Mouse (Mus musculus) forebrain, embryonic 16.5 days (tissue): ENCODE measurements around the gene Selenbp1. TPM values are rescaled to one million over a fixed set of nuclear protein-coding genes. Genes with fewer than 3 reads are reported as not detected.
"Not testable (repeated sequence)": the region's sequence is repeated elsewhere in the genome, so short reads cannot be mapped to it uniquely, and the experiment has no call there.

ENCODE experiments used
- ATAC-seq: fragments of 200-750 bp; cut with Nextera tagmentation; 2 replicates; pipeline ENCODE4 v1.8.0; 2017; ENCODE audit warnings: mild to moderate bottlenecking, moderate library complexity
- H3K27ac ChIP-seq: fragments of 300-500 bp; sonication (generic); 2 replicates; pipeline ENCODE4 v1.5.1; 2014; ENCODE audit warnings: low read length, control low read depth
- H3K27me3 ChIP-seq: fragments of 300-500 bp; sonication (generic); replicated peaks from 2 replicates; pipeline ENCODE4 v1.6.1; 2014; ENCODE audit warnings: low read length; ENCODE audit not compliant: control insufficient read depth, insufficient read depth
- H3K36me3 ChIP-seq: fragments of 300-500 bp; sonication (generic); 2 replicates; pipeline ENCODE4 v1.6.1; 2014; ENCODE audit not compliant: control insufficient read depth, insufficient read depth
- H3K4me1 ChIP-seq: fragments of 300-500 bp; sonication (generic); replicated peaks from 2 replicates; pipeline ENCODE4 v1.6.1; 2014; ENCODE audit warnings: low read length; ENCODE audit not compliant: control insufficient read depth, insufficient read depth
- H3K4me2 ChIP-seq: fragments of 300-500 bp; sonication (generic); 2 replicates; pipeline ENCODE4 v1.6.1; 2014; ENCODE audit warnings: mild to moderate bottlenecking, low read length, control low read depth
- H3K4me3 ChIP-seq: fragments of 300-500 bp; sonication (generic); replicated peaks from 2 replicates; pipeline ENCODE4 v1.5.1; 2014; ENCODE audit warnings: mild to moderate bottlenecking, low read length, control low read depth
- H3K9ac ChIP-seq: fragments of 300-500 bp; sonication (generic); replicated peaks from 2 replicates; pipeline ENCODE4 v1.6.1; 2014; ENCODE audit warnings: low read depth, low read length, control low read depth
- H3K9me3 ChIP-seq: fragments of 300-500 bp; sonication (generic); 2 replicates; pipeline ENCODE4 v1.6.1; 2016; ENCODE audit warnings: low read length; ENCODE audit not compliant: control insufficient read depth
- WGBS: fragments of 180-500 bp; shearing (Covaris S2); extraction: QIAGEN DNeasy Blood & Tissue Kit; methylation state at CpG from one replicate; pipeline ENCODE4 v1.1.7; 2014; 5-methylcytosine and 5-hydroxymethylcytosine counted together
- polyA plus RNA-seq: library from polyadenylated mRNA; unstranded; fragments of >200 nt; fragmentation: Nextera tagmentation; extraction: Ambion mirVana; gene quantifications from 2 replicates; pipeline ENCODE4 v1.2.1, GENCODE M21; 2015

The Selenbp1 gene
- polyA plus RNA-seq, 1 experiment from 2014 or later = 8.5 TPM

DNA sequence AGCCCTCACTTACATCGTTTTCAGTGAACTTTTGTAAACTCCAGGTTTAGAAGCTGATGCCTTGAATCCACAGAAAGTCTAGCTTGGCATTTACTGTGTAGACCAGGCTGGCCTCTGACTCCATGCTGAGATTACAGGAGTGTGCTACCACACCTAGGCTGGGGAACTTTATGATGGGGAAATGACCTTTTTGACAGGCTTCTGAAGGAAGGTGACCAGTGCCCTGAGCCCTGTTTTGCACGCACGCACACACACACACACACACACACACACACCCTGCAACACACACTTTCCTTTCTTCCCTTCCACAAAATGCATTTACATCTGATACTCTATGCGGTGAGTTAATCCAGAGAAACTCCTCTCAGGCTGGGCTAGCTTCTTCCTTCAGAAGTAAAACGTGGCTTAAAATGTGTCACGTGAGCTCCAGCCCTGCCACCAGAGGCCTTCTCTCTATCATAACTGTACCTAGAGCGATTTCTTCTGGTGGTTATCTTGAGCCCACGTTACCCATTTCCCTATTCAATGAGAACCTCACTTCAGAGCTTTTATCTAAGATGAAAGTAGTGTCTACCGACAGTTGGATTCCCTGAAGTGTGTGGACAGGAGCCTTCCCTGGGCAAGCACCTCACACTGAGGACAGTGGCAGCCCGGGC, 1.3 kb upstream of the Selenbp1 start:
- not testable (repeated sequence) for H3K9ac ChIP-seq, H3K27ac ChIP-seq, H3K9me3 ChIP-seq, H3K36me3 ChIP-seq, H3K4me3 ChIP-seq, H3K4me2 ChIP-seq, H3K4me1 ChIP-seq, H3K27me3 ChIP-seq, ATAC-seq
- 81% methylated on average over 10 of the region's 10 CpGs for WGBS

DNA sequence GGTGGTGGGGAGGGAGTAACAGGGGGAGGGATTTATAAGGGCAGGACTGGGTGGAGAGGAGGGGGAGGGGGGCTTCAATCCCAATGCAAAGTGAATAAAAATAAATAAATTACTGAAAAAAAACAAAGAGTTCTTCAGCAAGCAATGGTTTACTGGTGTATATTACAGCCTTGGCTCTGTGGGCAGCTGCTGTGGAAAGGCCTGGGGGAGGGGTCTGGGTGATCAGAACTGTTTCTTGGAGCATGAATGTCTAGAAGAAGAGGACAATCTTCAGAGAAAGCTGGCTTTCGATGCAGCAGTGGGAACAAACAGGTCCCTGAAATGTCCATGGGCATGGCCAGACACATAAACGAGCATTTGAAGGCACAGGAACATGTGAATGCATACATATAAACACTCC, 577 bp upstream of the Selenbp1 start:
- H3K27me3 ChIP-seq, ATAC-seq, H3K27ac ChIP-seq, H3K9me3 ChIP-seq, H3K4me2 ChIP-seq, H3K9ac ChIP-seq, H3K36me3 ChIP-seq, H3K4me1 ChIP-seq, H3K4me3 ChIP-seq: not testable (repeated sequence)
- 50% methylated on average over 2 of the region's 2 CpGs for WGBS

DNA sequence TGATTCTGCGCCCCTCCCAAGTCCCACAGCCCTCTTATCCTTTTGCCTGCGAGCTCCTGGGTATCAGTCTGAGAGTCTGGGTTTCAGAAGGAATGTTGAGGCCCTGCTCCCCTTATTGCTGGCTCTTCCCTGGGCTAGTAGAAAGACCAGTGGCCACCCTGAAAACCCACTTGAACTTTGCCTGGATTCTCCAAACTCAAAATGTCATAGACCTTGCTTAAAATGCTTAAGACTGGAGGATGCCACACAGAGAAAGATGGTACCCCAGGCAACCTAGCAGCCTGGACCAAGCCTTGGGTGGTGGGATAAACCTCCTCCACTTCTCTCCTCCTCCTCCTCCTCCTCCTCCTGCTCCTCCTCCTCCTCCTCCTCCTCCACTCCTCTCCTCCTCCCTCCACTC, 748 bp downstream of the Selenbp1 start:
- H3K4me3 ChIP-seq, H3K9me3 ChIP-seq, H3K27ac ChIP-seq, H3K27me3 ChIP-seq, H3K4me2 ChIP-seq, H3K36me3 ChIP-seq, H3K9ac ChIP-seq, H3K4me1 ChIP-seq: not testable (repeated sequence)
- no CpG with 5 or more reads among the region's 2 CpGs for WGBS
- 0 out of 2 replicates have a peak, but pooled peaks have one; percentile 7 for ATAC-seq

DNA sequence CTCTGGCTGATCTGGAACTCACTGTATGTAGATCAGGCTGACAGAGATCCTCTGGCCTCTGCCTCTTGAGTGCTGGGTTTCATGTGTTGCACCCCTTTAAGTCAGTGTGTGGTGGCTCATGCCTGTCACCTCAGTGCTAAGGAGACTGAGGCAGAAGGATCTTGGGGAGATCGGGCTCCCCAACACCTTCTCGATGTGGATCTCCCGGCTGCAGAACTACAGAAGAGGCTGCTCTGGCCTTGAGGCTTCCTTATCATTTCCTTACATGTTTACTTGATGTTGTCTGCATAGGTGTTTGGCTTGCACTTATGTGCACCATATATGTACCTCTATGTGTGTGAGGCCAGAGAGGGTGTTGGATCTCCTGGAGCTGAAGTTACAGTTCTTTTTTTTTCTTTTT, 1.7 kb downstream of the Selenbp1 start:
- 100% methylated on average over 3 of the region's 3 CpGs for WGBS
- H3K4me1 ChIP-seq, ATAC-seq, H3K9ac ChIP-seq, H3K27me3 ChIP-seq, H3K4me2 ChIP-seq, H3K36me3 ChIP-seq, H3K9me3 ChIP-seq, H3K4me3 ChIP-seq, H3K27ac ChIP-seq: not testable (repeated sequence)

DNA sequence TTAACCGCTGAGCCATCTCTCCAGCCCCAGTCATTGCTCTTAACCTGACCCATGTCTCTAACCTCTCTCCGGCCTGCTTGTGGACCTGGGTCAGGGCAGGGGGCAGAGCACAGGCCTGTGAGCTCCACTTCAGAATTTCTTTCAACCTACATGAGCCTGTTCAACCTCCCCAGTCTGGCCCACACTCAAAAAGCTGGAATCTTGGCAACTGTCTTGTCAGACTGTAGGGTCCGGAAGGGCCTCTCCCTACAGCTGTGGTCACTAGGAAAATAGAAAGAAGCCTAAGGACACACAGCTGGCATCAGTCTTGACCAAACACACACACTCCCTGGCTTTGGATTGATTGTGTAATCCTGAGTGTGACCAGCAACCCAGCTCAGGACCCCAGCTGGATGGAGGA, 2.5 kb downstream of the Selenbp1 start:
- not testable (repeated sequence) for H3K9ac ChIP-seq, H3K36me3 ChIP-seq, H3K4me3 ChIP-seq, H3K27ac ChIP-seq, H3K4me2 ChIP-seq, ATAC-seq, H3K4me1 ChIP-seq, H3K9me3 ChIP-seq, H3K27me3 ChIP-seq
- WGBS = 94% methylated on average over 3 of the region's 3 CpGs

DNA sequence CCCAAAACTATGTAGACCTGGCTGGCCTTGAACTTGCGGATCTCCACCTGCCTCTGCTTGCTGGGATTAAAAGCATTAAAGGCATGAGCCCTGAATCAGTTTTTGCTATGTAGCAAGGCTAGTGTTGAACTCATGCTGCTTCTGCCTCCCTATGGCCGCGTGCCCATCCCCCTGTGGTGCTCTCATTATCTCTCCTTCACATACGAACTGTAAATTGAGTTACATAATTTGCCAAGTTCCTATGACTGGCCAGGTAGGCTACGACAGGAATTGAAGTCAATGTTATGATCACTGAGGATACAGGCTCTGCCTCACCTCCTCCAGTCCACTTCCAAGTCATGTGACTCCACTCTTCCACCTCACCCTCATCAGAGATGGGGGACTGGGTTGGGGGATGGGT, 3.3 kb downstream of the Selenbp1 start:
- H3K27ac ChIP-seq, H3K4me3 ChIP-seq, H3K9ac ChIP-seq, H3K4me2 ChIP-seq, H3K36me3 ChIP-seq, H3K27me3 ChIP-seq, H3K9me3 ChIP-seq, ATAC-seq, H3K4me1 ChIP-seq: not testable (repeated sequence)
- 77% methylated on average over 5 of the region's 5 CpGs for WGBS

DNA sequence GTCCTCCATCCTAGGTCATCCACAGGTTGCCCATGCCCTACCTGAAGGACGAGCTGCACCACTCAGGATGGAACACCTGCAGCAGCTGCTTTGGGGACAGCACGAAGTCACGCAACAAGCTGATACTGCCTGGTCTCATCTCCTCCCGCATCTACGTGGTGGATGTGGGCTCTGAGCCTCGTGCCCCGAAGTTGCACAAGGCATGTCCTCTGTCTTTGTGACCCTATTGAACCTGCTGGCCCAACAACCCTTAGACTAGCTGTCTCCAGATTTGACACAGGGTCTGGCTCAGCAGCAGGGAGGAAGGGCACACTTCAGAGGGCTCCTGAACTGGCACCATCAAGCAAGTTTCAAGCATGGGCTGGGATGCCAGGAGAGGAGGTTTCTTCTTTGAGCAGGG, 4.3 kb downstream of the Selenbp1 start:
- not testable (repeated sequence) for H3K4me1 ChIP-seq, H3K27me3 ChIP-seq, H3K4me2 ChIP-seq, H3K4me3 ChIP-seq, H3K27ac ChIP-seq, H3K9ac ChIP-seq, H3K9me3 ChIP-seq, ATAC-seq, H3K36me3 ChIP-seq
- 91% methylated on average over 6 of the region's 7 CpGs for WGBS

DNA sequence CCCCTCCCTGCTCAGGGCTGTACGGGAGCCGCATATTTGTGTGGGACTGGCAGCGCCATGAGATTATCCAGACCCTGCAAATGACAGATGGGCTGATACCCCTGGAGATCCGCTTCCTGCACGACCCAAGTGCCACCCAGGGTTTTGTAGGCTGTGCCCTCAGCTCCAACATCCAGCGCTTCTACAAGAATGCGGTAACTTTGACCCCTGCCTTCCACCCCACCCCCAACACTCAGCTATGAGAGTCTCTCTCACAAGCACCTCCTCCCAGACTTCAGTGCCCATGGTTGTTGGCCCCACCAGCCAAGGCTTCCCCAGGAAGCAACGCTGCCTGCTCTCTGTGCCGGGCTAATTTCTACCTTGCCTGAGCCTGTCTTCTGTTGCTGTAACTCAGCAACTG, 7.2 kb downstream of the Selenbp1 start:
- H3K4me3 ChIP-seq, H3K9me3 ChIP-seq, H3K9ac ChIP-seq, H3K36me3 ChIP-seq, H3K4me1 ChIP-seq, H3K27me3 ChIP-seq, ATAC-seq, H3K27ac ChIP-seq, H3K4me2 ChIP-seq: not testable (repeated sequence)
- WGBS = 80% methylated on average over 9 of the region's 9 CpGs

DNA sequence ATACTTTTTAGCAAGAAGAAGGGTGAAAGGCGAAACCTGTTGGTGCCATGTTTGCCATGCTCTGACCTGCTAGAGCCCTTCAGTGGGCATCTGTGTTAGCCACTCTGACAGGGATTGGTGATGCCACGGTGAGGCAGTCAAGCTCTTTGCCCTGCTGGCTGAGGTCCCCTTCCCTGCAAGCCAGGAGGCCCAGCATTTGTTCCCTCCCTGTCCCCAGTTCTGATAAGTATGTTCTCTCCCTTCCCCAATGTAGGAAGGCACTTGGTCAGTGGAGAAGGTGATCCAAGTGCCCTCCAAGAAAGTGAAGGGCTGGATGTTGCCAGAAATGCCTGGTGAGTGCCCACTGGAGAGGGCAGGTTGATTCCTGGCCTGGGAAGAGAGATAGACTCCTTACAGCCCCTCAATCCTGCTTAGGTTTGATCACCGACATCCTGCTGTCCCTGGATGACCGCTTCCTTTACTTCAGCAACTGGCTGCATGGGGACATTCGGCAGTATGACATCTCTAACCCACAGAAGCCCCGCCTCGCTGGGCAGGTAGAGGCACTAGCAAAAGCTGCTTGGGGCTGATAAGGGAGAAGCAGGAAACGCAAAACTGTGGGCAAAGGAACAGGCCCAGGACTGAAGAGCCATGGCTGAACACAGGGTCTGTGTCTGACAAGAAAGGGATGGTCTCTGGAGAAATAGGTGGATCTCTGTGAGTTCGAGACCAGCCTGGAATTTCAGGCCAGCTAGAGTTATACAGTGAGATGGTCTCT, 9.5 kb downstream of the Selenbp1 start:
- H3K4me1 ChIP-seq, H3K36me3 ChIP-seq, H3K4me3 ChIP-seq, ATAC-seq, H3K4me2 ChIP-seq, H3K9me3 ChIP-seq, H3K27ac ChIP-seq, H3K9ac ChIP-seq, H3K27me3 ChIP-seq: not testable (repeated sequence)
- 79% methylated on average over 9 of the region's 9 CpGs for WGBS
